Mouse (Mus musculus) hindbrain, postnatal 0 days (tissue): ENCODE results near the gene Vrtn. TPM values are rescaled to one million over a fixed set of nuclear protein-coding genes. Genes with fewer than 3 reads are reported as not detected.

Experiments
- ATAC-seq: fragments of 200-750 bp; cut with Nextera tagmentation; 2 replicates; pipeline ENCODE4 v1.8.0; 2017; ENCODE audit warnings: mild to moderate bottlenecking, moderate TSS enrichment, moderate library complexity
- DNase-seq: peaks from one replicate; pipeline ENCODE4 v3.0.0-alpha.2; 2015; ENCODE audit warnings: low spot score
- H3K27ac ChIP-seq: fragments of 300-500 bp; sonication (generic); 2 replicates; pipeline ENCODE4 v1.5.1; 2014; ENCODE audit warnings: mild to moderate bottlenecking
- H3K27me3 ChIP-seq: fragments of 300-500 bp; sonication (generic); 2 replicates; pipeline ENCODE4 v1.6.1; 2014; ENCODE audit warnings: low read length, mixed read lengths; ENCODE audit not compliant: insufficient read depth
- H3K36me3 ChIP-seq: fragments of 300-500 bp; sonication (generic); 2 replicates; pipeline ENCODE4 v1.6.1; 2014; ENCODE audit warnings: low read length, mixed read lengths; ENCODE audit not compliant: insufficient read depth
- H3K4me1 ChIP-seq: fragments of 300-500 bp; sonication (generic); 2 replicates; pipeline ENCODE4 v1.6.1; 2014; ENCODE audit warnings: antibody characterized with exemption, low read length, mixed read lengths; ENCODE audit not compliant: insufficient read depth
- H3K4me2 ChIP-seq: fragments of 300-500 bp; sonication (generic); 2 replicates; pipeline ENCODE4 v1.6.1; 2014; ENCODE audit warnings: low read depth, mild to moderate bottlenecking, low read length, moderate library complexity, mixed read lengths
- H3K4me3 ChIP-seq: fragments of 300-500 bp; sonication (generic); 2 replicates; pipeline ENCODE4 v1.5.1; 2014; ENCODE audit warnings: low read length
- H3K9ac ChIP-seq: fragments of 300-500 bp; sonication (generic); replicated peaks from 2 replicates; pipeline ENCODE4 v1.6.1; 2014; ENCODE audit warnings: mild to moderate bottlenecking, low read length, moderate library complexity, mixed read lengths
- H3K9me3 ChIP-seq: fragments of 300-500 bp; sonication (generic); 2 replicates; pipeline ENCODE4 v1.6.1; 2016; ENCODE audit warnings: low read length, mixed read lengths
- CTCF ChIP-seq: IDR thresholded peaks from 2 replicates; pipeline ENCODE4 v1.5.1; 2016; ENCODE audit warnings: antibody characterized with exemption, control low read depth, low read depth
- WGBS: fragments of 180-500 bp; shearing (Covaris S2); extraction: QIAGEN DNeasy Blood & Tissue Kit; methylation state at CpG from one replicate; pipeline ENCODE4 v1.1.7; 2014; 5-methylcytosine and 5-hydroxymethylcytosine counted together
- polyA plus RNA-seq: library from polyadenylated mRNA; unstranded; fragments of >200 nt; fragmentation: Nextera tagmentation; extraction: Ambion mirVana; gene quantifications from 2 replicates; pipeline ENCODE4 v1.2.1, GENCODE M21; 2015
- total RNA-seq: library from RNA; depleted of rRNA; stranded (reverse); fragments of >200 nt; gene quantifications from 2 replicates; pipeline ENCODE4 v1.2.3, GENCODE M21; 2014; rRNA removed

Gene Vrtn
- total RNA-seq (not detected in 2 replicates), polyA plus RNA-seq (not detected in 2 replicates)

GRCm38 (mm10) chr12:84640654-84641053, at the start of gene Vrtn:
TSS of gene Vrtn (plus strand) at chr12:84641019.
- Histone ChIP-seq H3K4me1 (no peaks in the 10 kb centered on the region), H3K4me2 (no peak within 1 kb of the TSS), H3K9ac (no peak within 1 kb of the TSS), H3K27me3 (peaks cover 27% of the 10 kb centered on the region), H3K9me3 (no peaks in the 10 kb centered on the region), H3K27ac (no peak within 1 kb of the TSS), H3K4me3 (no peak within 1 kb of the TSS), H3K36me3 (no peaks in the 10 kb centered on the region)
- no peak for TF ChIP-seq CTCF
- 7% methylated on average over 9 of the region's 9 CpGs for WGBS
- ATAC-seq (no peak), DNase-seq (no peak)

GRCm38 (mm10) chr12:84598324-84598723, 42.5 kb upstream of the Vrtn start:
- H3K4me1 ChIP-seq, result no peaks in the 10 kb centered on the region
- no peak overlapping the region for H3K4me2 ChIP-seq
- H3K27ac ChIP-seq, result no peak overlapping the region
- no peaks in the 10 kb centered on the region for H3K27me3 ChIP-seq
- no peaks in the 10 kb centered on the region for H3K9me3 ChIP-seq
- no peak overlapping the region for H3K9ac ChIP-seq
- H3K36me3 ChIP-seq, result no peaks in the 10 kb centered on the region; the same call in 1 of the 2 replicates
- H3K4me3 ChIP-seq, result no peak overlapping the region
- DNase-seq (no peak), ATAC-seq (peak; percentile 53; the same call in 1 of the 2 replicates)
- no peak for TF ChIP-seq CTCF
- 20% methylated on average over 8 of the region's 8 CpGs for WGBS

GRCm38 (mm10) chr12:84604001-84604400, 36.8 kb upstream of the Vrtn start:
- Histone ChIP-seq H3K27me3 (no peaks in the 10 kb centered on the region), H3K9ac (no peak overlapping the region), H3K4me2 (no peak overlapping the region), H3K9me3 (no peaks in the 10 kb centered on the region), H3K36me3 (no peaks in the 10 kb centered on the region; the same call in 1 of the 2 replicates), H3K4me3 (no peak overlapping the region), H3K4me1 (no peaks in the 10 kb centered on the region), H3K27ac (no peak overlapping the region)
- TF ChIP-seq CTCF, result no peak
- WGBS, result 90% methylated on average over 4 of the region's 7 CpGs
- no peak for DNase-seq
- ATAC-seq, result no peak

DNA sequence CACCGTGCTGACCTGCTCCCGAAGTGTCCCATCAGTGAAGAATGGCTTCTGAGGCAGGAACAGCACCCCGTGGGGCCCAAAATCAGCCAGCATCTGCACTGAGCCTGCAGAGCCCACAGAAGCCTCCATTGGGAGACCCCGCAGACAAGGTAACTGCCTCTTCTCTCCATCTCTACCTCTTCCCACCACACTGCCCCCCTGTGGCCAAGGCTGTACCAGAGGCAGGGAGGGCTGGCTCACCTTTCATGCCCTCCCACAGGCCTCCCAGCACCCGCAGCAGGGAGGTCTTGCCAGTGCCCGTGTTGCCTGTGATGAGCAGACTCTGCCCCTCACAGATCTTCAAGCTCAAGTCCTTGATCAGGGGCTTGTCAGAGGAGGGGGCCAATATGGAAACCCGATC, 35.0 kb upstream of the Vrtn start:
- DNase-seq (no peak), ATAC-seq (no peak)
- no peak overlapping the region for H3K27ac ChIP-seq
- H3K9ac ChIP-seq, result no peak overlapping the region
- H3K4me1 ChIP-seq, result no peaks in the 10 kb centered on the region
- 79% methylated on average over 7 of the region's 7 CpGs for WGBS
- no peaks in the 10 kb centered on the region; the same call in 1 of the 2 replicates for H3K36me3 ChIP-seq
- no peak overlapping the region for H3K4me2 ChIP-seq
- H3K4me3 ChIP-seq, result no peak overlapping the region
- TF ChIP-seq CTCF, result peak; percentile 46
- H3K27me3 ChIP-seq, result no peaks in the 10 kb centered on the region
- H3K9me3 ChIP-seq, result no peaks in the 10 kb centered on the region

GRCm38 (mm10) chr12:84611718-84612117, 29.1 kb upstream of the Vrtn start:
- H3K27ac ChIP-seq, result no peak overlapping the region
- 91% methylated on average over 10 of the region's 10 CpGs for WGBS
- no peaks in the 10 kb centered on the region for H3K27me3 ChIP-seq
- 0 out of 2 replicates have a peak, but pooled peaks cover 2% of the 10 kb centered on the region for H3K4me1 ChIP-seq
- no peak for DNase-seq
- ATAC-seq, result 0 out of 2 replicates have a peak, but pooled peaks have one; percentile 32
- no peak overlapping the region for H3K4me3 ChIP-seq
- H3K9me3 ChIP-seq, result no peaks in the 10 kb centered on the region
- H3K4me2 ChIP-seq, result no peak overlapping the region
- no peaks in the 10 kb centered on the region for H3K36me3 ChIP-seq
- H3K9ac ChIP-seq, result no peak overlapping the region
- no peak for TF ChIP-seq CTCF

DNA sequence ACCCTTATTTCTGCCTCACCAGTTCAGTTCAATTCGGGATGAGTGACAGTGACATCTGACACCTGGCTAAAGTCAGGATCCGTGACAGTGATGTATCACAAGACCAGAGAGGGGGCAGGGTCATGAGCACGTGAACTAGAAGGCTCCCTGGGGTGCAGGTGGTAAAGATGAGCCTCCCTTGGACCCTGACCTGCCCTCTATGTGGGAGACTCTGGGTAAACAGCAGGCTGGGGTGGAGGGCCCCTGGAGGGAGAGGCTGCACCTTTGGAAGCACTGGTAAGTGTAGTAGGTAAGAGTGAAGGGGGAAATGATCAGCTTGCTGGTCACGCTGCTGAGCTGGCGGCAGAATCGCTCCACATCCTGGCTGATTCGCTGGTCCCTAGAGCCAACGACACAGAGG, 28.3 kb upstream of the Vrtn start:
- 69% methylated on average over 8 of the region's 8 CpGs for WGBS
- no peak for ATAC-seq

DNA sequence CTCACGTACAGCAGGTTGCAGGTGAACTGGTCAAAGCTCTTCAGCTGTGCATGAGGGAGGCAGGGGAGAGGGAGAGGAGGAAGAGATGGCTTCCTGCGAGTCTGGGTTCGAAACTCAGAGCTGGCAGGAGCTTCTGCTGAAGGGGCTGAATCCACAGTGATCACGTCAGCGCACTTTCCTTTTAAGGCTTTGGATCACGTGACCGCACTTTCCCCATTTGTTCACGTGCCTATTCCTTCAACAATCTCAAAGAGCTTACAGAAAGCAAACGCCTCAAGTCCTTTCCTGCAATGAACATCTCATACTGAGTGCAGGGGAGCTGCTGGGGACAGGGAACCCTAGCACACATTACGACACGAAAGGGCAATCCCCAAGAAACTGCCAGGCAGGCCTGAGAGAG, 26.8 kb upstream of the Vrtn start:
- 88% methylated on average over 11 of the region's 11 CpGs for WGBS
- TF ChIP-seq CTCF, result no peak
- Histone ChIP-seq H3K27me3 (no peaks in the 10 kb centered on the region), H3K9me3 (no peaks in the 10 kb centered on the region), H3K27ac (no peak overlapping the region), H3K4me1 (0 out of 2 replicates have a peak, but pooled peaks cover 3% of the 10 kb centered on the region), H3K4me2 (no peak overlapping the region), H3K4me3 (no peak overlapping the region), H3K36me3 (no peaks in the 10 kb centered on the region), H3K9ac (no peak overlapping the region)
- ATAC-seq (no peak), DNase-seq (no peak)

More for the DNA sequence above, 28.3 kb upstream of the Vrtn start:
- Histone ChIP-seq H3K4me3 (no peak overlapping the region), H3K27ac (no peak overlapping the region), H3K36me3 (no peaks in the 10 kb centered on the region), H3K4me2 (no peak overlapping the region), H3K4me1 (0 out of 2 replicates have a peak, but pooled peaks cover 3% of the 10 kb centered on the region), H3K27me3 (no peaks in the 10 kb centered on the region), H3K9me3 (no peaks in the 10 kb centered on the region), H3K9ac (no peak overlapping the region)
- no peak for TF ChIP-seq CTCF
- DNase-seq, result no peak
